Mouse (Mus musculus) liver, embryonic 13.5 days (tissue): ENCODE measurements around the gene Prcc. TPM values are rescaled to one million over a fixed set of nuclear protein-coding genes. Genes with fewer than 3 reads are reported as not detected.

ENCODE experiments used
- ATAC-seq: fragments of 200-750 bp; cut with Nextera tagmentation; 2 replicates; pipeline ENCODE4 v1.8.0; 2017; ENCODE audit warnings: low read depth, mild to moderate bottlenecking, moderate number of reproducible peaks, moderate library complexity
- DNase-seq: peaks from one replicate; pipeline ENCODE4 v3.0.0; 2022
- H3K27ac ChIP-seq: fragments of 300-500 bp; sonication (generic); 2 replicates; pipeline ENCODE4 v1.5.1; 2015; ENCODE audit warnings: moderate library complexity, mild to moderate bottlenecking, inconsistent platforms
- H3K27me3 ChIP-seq: fragments of 300-500 bp; sonication (generic); 2 replicates; pipeline ENCODE4 v1.6.1; 2015; ENCODE audit warnings: mild to moderate bottlenecking, inconsistent platforms
- H3K36me3 ChIP-seq: fragments of 300-500 bp; sonication (generic); 2 replicates; pipeline ENCODE4 v1.6.1; 2015; ENCODE audit warnings: mild to moderate bottlenecking, inconsistent platforms
- H3K4me1 ChIP-seq: fragments of 300-500 bp; sonication (generic); replicated peaks from 2 replicates; pipeline ENCODE4 v1.6.1; 2015; ENCODE audit warnings: inconsistent platforms
- H3K4me2 ChIP-seq: fragments of 300-500 bp; sonication (generic); 2 replicates; pipeline ENCODE4 v1.6.1; 2015; ENCODE audit warnings: inconsistent platforms, mild to moderate bottlenecking, moderate library complexity
- H3K4me3 ChIP-seq: fragments of 300-500 bp; sonication (generic); replicated peaks from 2 replicates; pipeline ENCODE4 v1.5.1; 2015; ENCODE audit warnings: mild to moderate bottlenecking, inconsistent platforms
- H3K9ac ChIP-seq: fragments of 300-500 bp; sonication (generic); 2 replicates; pipeline ENCODE4 v1.6.1; 2015; ENCODE audit warnings: mild to moderate bottlenecking, inconsistent platforms
- H3K9me3 ChIP-seq: fragments of 300-500 bp; sonication (generic); replicated peaks from 2 replicates; pipeline ENCODE4 v1.6.1; 2016; ENCODE audit warnings: inconsistent platforms
- WGBS: fragments of 180-500 bp; shearing (Covaris S2); methylation state at CpG from one replicate; pipeline ENCODE4 v1.1.7; 2015; ENCODE audit not compliant: insufficient replicate concordance; 5-methylcytosine and 5-hydroxymethylcytosine counted together
- polyA plus RNA-seq: library from polyadenylated mRNA; unstranded; fragments of >200 nt; fragmentation: Nextera tagmentation; extraction: Ambion mirVana; gene quantifications from 2 replicates; pipeline ENCODE4 v1.2.1, GENCODE M21; 2015

Prcc gene
- polyA plus RNA-seq, 1 experiment from 2014 or later = 7.9 TPM

DNA sequence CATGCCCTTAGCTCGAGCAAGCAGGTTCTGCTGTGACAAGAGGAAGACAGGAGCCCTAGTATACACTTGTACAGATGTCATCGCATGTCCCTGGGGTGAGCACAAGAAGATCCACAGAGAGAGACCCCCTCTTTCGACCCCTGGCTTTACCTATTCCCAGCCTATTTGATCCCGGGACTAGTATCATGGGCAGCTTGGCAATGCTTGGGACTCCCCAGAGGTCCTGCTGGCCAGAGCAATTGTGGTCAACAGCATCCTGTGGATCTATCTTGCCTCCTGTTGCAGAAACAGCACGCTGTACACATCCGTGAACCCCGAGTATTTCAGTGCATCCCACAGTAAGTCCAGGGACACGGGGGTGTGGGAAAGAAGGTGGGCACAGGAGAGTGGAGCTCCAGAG is 74.1 kb downstream of the Prcc start:
- Histone ChIP-seq H3K9ac (no peak overlapping the region), H3K4me1 (no peaks in the 10 kb centered on the region), H3K27ac (no peak overlapping the region), H3K27me3 (peaks cover 83% of the 10 kb centered on the region), H3K9me3 (no peaks in the 10 kb centered on the region), H3K4me3 (no peak overlapping the region), H3K36me3 (no peaks in the 10 kb centered on the region), H3K4me2 (no peak overlapping the region)
- ATAC-seq (no peak), DNase-seq (no peak)
- WGBS = 60% methylated on average over 8 of the region's 8 CpGs

GRCm38 (mm10) chr3:87809322-87809962 is 76.0 kb downstream of the Prcc start:
- peaks cover 83% of the 10 kb centered on the region for H3K27me3 ChIP-seq
- H3K9me3 ChIP-seq = no peaks in the 10 kb centered on the region
- H3K4me1 ChIP-seq = 0 out of 2 replicates have a peak, but pooled peaks cover under 1% of the 10 kb centered on the region
- peak overlapping the region; percentile 28 for H3K4me2 ChIP-seq
- peak; percentile 45 for ATAC-seq
- WGBS = 11% methylated on average over 28 of the region's 28 CpGs
- no peak overlapping the region for H3K27ac ChIP-seq
- H3K4me3 ChIP-seq = no peak overlapping the region; the same call in 1 of the 2 replicates
- no peak for DNase-seq
- no peak overlapping the region for H3K9ac ChIP-seq
- H3K36me3 ChIP-seq = no peaks in the 10 kb centered on the region

Other genes starting within 250 kb of the Prcc start
- 0.10 and 0.15 TPM in 2 replicates for gene Lrrc71, start 137.0 kb downstream of the Prcc start, polyA plus RNA-seq
- gene Ntrk1, start 90.4 kb downstream of the Prcc start, polyA plus RNA-seq = 0.20 and 0.27 TPM in 2 replicates
- 0.03 TPM in 1 of 2 replicates, not detected in the other for gene Insrr, start 88.7 kb downstream of the Prcc start, polyA plus RNA-seq
- gene Pear1, start 61.3 kb downstream of the Prcc start, polyA plus RNA-seq = 5.0 and 5.3 TPM in 2 replicates
- 0.17 TPM in 1 of 2 replicates, not detected in the other for gene Sh2d2a, start 38.9 kb downstream of the Prcc start, polyA plus RNA-seq
- gene Hdgf, start 20.7 kb upstream of the Prcc start, polyA plus RNA-seq = 263 and 283 TPM in 2 replicates
- 48.7 and 56.5 TPM in 2 replicates for gene Mrpl24, start 33.9 kb upstream of the Prcc start, polyA plus RNA-seq
- gene Isg20l2, start 44.7 kb upstream of the Prcc start, polyA plus RNA-seq = 31.1 and 38.3 TPM in 2 replicates
- gene Rrnad1, start 45.1 kb upstream of the Prcc start, polyA plus RNA-seq = 6.1 and 6.6 TPM in 2 replicates
- gene Crabp2, start 63.1 kb upstream of the Prcc start, polyA plus RNA-seq = 2.2 and 2.3 TPM in 2 replicates
- 2.6 and 2.8 TPM in 2 replicates for gene Nes, start 85.5 kb upstream of the Prcc start, polyA plus RNA-seq
- gene Bcan, start 114.6 kb upstream of the Prcc start, polyA plus RNA-seq = 0.05 TPM in 1 of 2 replicates, not detected in the other
- gene Hapln2, start 142.0 kb upstream of the Prcc start, polyA plus RNA-seq = not detected in 2 replicates
- gene Gpatch4, start 157.5 kb upstream of the Prcc start, polyA plus RNA-seq = 32.7 TPM in 2 replicates
- 63.8 and 66.9 TPM in 2 replicates for gene Naxe, start 172.9 kb upstream of the Prcc start, polyA plus RNA-seq
- gene Ttc24, start 192.7 kb upstream of the Prcc start, polyA plus RNA-seq = not detected in 2 replicates
- 6.6 and 7.4 TPM in 2 replicates for gene Iqgap3, start 196.4 kb upstream of the Prcc start, polyA plus RNA-seq